Mouse (Mus musculus) stomach, embryonic 16.5 days (tissue): ENCODE measurements around the gene Drap1. TPM values are rescaled to one million over a fixed set of nuclear protein-coding genes. Genes with fewer than 3 reads are reported as not detected.
"Not testable (repeated sequence)": the region's sequence is repeated elsewhere in the genome, so short reads cannot be mapped to it uniquely, and the experiment has no call there.

Experiments used
- ATAC-seq: fragments of 200-750 bp; cut with Nextera tagmentation; 2 replicates; pipeline ENCODE4 v1.8.0; 2017; ENCODE audit warnings: moderate number of reproducible peaks, moderate TSS enrichment; ENCODE audit not compliant: insufficient read depth, low FRiP score
- H3K27ac ChIP-seq: fragments of 300-500 bp; sonication (generic); 2 replicates; pipeline ENCODE4 v1.5.1; 2014; ENCODE audit warnings: low read length
- H3K27me3 ChIP-seq: fragments of 300-500 bp; sonication (generic); 2 replicates; pipeline ENCODE4 v1.6.1; 2014; ENCODE audit warnings: low read length, control low read depth, mixed read lengths; ENCODE audit not compliant: control insufficient read depth, insufficient read depth
- H3K36me3 ChIP-seq: fragments of 300-500 bp; sonication (generic); 2 replicates; pipeline ENCODE4 v1.6.1; 2014; ENCODE audit warnings: low read length; ENCODE audit not compliant: control insufficient read depth, insufficient read depth
- H3K4me1 ChIP-seq: fragments of 300-500 bp; sonication (generic); 2 replicates; pipeline ENCODE4 v1.6.1; 2014; ENCODE audit warnings: low read length, control low read depth, mixed read lengths; ENCODE audit not compliant: control insufficient read depth, insufficient read depth
- H3K4me2 ChIP-seq: fragments of 300-500 bp; sonication (generic); 2 replicates; pipeline ENCODE4 v1.6.1; 2014; ENCODE audit warnings: low read depth, low read length, mixed read lengths
- H3K4me3 ChIP-seq: fragments of 300-500 bp; sonication (generic); replicated peaks from 2 replicates; pipeline ENCODE4 v1.5.1; 2014; ENCODE audit warnings: mild to moderate bottlenecking, low read length
- H3K9ac ChIP-seq: fragments of 300-500 bp; sonication (generic); 2 replicates; pipeline ENCODE4 v1.6.1; 2014; ENCODE audit warnings: low read length
- H3K9me3 ChIP-seq: fragments of 300-500 bp; sonication (generic); replicated peaks from 2 replicates; pipeline ENCODE4 v1.6.1; 2016; ENCODE audit warnings: low read length, control low read depth; ENCODE audit not compliant: control insufficient read depth
- WGBS: fragments of 180-500 bp; shearing (Covaris S2); extraction: QIAGEN DNeasy Blood & Tissue Kit; methylation state at CpG from one replicate; pipeline ENCODE4 v1.1.7; 2014; 5-methylcytosine and 5-hydroxymethylcytosine counted together
- polyA plus RNA-seq: library from polyadenylated mRNA; unstranded; fragments of >200 nt; fragmentation: Nextera tagmentation; extraction: Ambion mirVana; gene quantifications from 2 replicates; pipeline ENCODE4 v1.2.1, GENCODE M21; 2015

Drap1 gene
- polyA plus RNA-seq, 1 experiment from 2014 or later: 207 TPM

GRCm38 (mm10) chr19:5405924-5406323, 18.9 kb downstream of the Drap1 start:
- H3K9ac ChIP-seq: peak overlapping the region; percentile 52
- H3K4me3 ChIP-seq: peak overlapping the region; percentile 42
- no peak for ATAC-seq
- H3K36me3 ChIP-seq: no peaks in the 10 kb centered on the region
- WGBS: 16% methylated on average over 7 of the region's 7 CpGs
- peak overlapping the region; percentile 52; the same call in 1 of the 2 replicates for H3K27ac ChIP-seq
- no peaks in the 10 kb centered on the region for H3K4me1 ChIP-seq
- peak overlapping the region; percentile 58 for H3K4me2 ChIP-seq
- H3K27me3 ChIP-seq: no peaks in the 10 kb centered on the region
- no peaks in the 10 kb centered on the region for H3K9me3 ChIP-seq

- ATAC-seq: no peak
- 68% methylated on average over 8 of the region's 8 CpGs for WGBS
These were observed 22.5 kb downstream of the Drap1 start, which contains the start of gene Tsga10ip for GRCm38 (mm10) chr19:5402293-5402692. TSS of gene Tsga10ip (minus strand) at chr19:5402526.

GRCm38 (mm10) chr19:5401073-5401472, 23.7 kb downstream of the Drap1 start:
- not testable (repeated sequence) for H3K36me3 ChIP-seq, H3K9me3 ChIP-seq, ATAC-seq, H3K4me1 ChIP-seq, H3K4me3 ChIP-seq, H3K27ac ChIP-seq, H3K4me2 ChIP-seq, H3K9ac ChIP-seq, H3K27me3 ChIP-seq
- WGBS: 73% methylated on average over 4 of the region's 4 CpGs

More at GRCm38 (mm10) chr19:5402293-5402692, 22.5 kb downstream of the Drap1 start, which contains the start of gene Tsga10ip:
- Histone ChIP-seq H3K27me3 (no peaks in the 10 kb centered on the region), H3K9me3 (no peaks in the 10 kb centered on the region), H3K4me3 (no peak within 1 kb of the TSS), H3K4me2 (no peak within 1 kb of the TSS), H3K9ac (no peak within 1 kb of the TSS), H3K27ac (no peak within 1 kb of the TSS), H3K4me1 (no peaks in the 10 kb centered on the region), H3K36me3 (no peaks in the 10 kb centered on the region)

- ATAC-seq: no peak
- no peaks in the 10 kb centered on the region for H3K9me3 ChIP-seq
- H3K4me2 ChIP-seq: no peak overlapping the region
- no peak overlapping the region for H3K4me3 ChIP-seq
- 70% methylated on average over 4 of the region's 4 CpGs for WGBS
- H3K36me3 ChIP-seq: no peaks in the 10 kb centered on the region
- peaks cover 5% of the 10 kb centered on the region; the same call in 1 of the 2 replicates for H3K4me1 ChIP-seq
- H3K9ac ChIP-seq: no peak overlapping the region
- no peak overlapping the region for H3K27ac ChIP-seq
- H3K27me3 ChIP-seq: no peaks in the 10 kb centered on the region
These were observed 29.4 kb downstream of the Drap1 start for GRCm38 (mm10) chr19:5395371-5395770.

- 40% methylated on average over 10 of the region's 10 CpGs for WGBS
- Histone ChIP-seq H3K4me1 (peaks cover 16% of the 10 kb centered on the region; the same call in 1 of the 2 replicates), H3K4me2 (no peak overlapping the region), H3K9me3 (no peaks in the 10 kb centered on the region), H3K27ac (no peak overlapping the region; the same call in 1 of the 2 replicates), H3K9ac (no peak overlapping the region), H3K36me3 (no peaks in the 10 kb centered on the region), H3K4me3 (no peak overlapping the region), H3K27me3 (no peaks in the 10 kb centered on the region)
- ATAC-seq: no peak
These were observed 30.6 kb downstream of the Drap1 start for GRCm38 (mm10) chr19:5394168-5394567.

- Histone ChIP-seq H3K4me3 (no peak overlapping the region), H3K36me3 (no peaks in the 10 kb centered on the region), H3K9me3 (no peaks in the 10 kb centered on the region), H3K27ac (no peak overlapping the region), H3K27me3 (no peaks in the 10 kb centered on the region), H3K4me1 (peaks cover 16% of the 10 kb centered on the region; the same call in 1 of the 2 replicates), H3K4me2 (no peak overlapping the region), H3K9ac (no peak overlapping the region)
- 52% methylated on average over 4 of the region's 4 CpGs for WGBS
- ATAC-seq: no peak
These were observed 31.9 kb downstream of the Drap1 start for GRCm38 (mm10) chr19:5392892-5393291.

- no peaks in the 10 kb centered on the region for H3K27me3 ChIP-seq
- H3K4me2 ChIP-seq: peak overlapping the region; percentile 89
- ATAC-seq: no peak
- 46% methylated on average over 8 of the region's 8 CpGs for WGBS
- peaks cover 31% of the 10 kb centered on the region; the same call in 1 of the 2 replicates for H3K4me1 ChIP-seq
- no peaks in the 10 kb centered on the region for H3K36me3 ChIP-seq
- H3K27ac ChIP-seq: peak overlapping the region; percentile 89
- H3K9me3 ChIP-seq: no peaks in the 10 kb centered on the region
- H3K9ac ChIP-seq: peak overlapping the region; percentile 85; the same call in 1 of the 2 replicates
- peak overlapping the region; percentile 98 for H3K4me3 ChIP-seq
These were observed 34.4 kb downstream of the Drap1 start for GRCm38 (mm10) chr19:5390416-5390815.

- peak; percentile 21; the same call in 1 of the 2 replicates for ATAC-seq
- Histone ChIP-seq H3K4me1 (peaks cover 31% of the 10 kb centered on the region; the same call in 1 of the 2 replicates), H3K4me2 (peak overlapping the region; percentile 89), H3K9ac (peak overlapping the region; percentile 85), H3K27ac (peak overlapping the region; percentile 89), H3K4me3 (peak overlapping the region; percentile 98), H3K36me3 (peaks cover 1% of the 10 kb centered on the region; the same call in 1 of the 2 replicates), H3K27me3 (no peaks in the 10 kb centered on the region), H3K9me3 (no peaks in the 10 kb centered on the region)
- WGBS: 19% methylated on average over 12 of the region's 12 CpGs
These were observed 35.1 kb downstream of the Drap1 start for GRCm38 (mm10) chr19:5389647-5390046.

GRCm38 (mm10) chr19:5388588-5389242, 36.1 kb downstream of the Drap1 start, which contains the start of gene Sart1:
TSS of gene Sart1 (minus strand) at chr19:5388703.
- peak within 1 kb of the TSS; percentile 94 for H3K9ac ChIP-seq
- 2% methylated on average over 43 of the region's 43 CpGs for WGBS
- peak; percentile 97 for ATAC-seq
- peaks cover 11% of the 10 kb centered on the region for H3K36me3 ChIP-seq
- H3K9me3 ChIP-seq: no peaks in the 10 kb centered on the region
- peak within 1 kb of the TSS; percentile 89 for H3K4me2 ChIP-seq
- peak within 1 kb of the TSS; percentile 98 for H3K4me3 ChIP-seq
- no peaks in the 10 kb centered on the region for H3K27me3 ChIP-seq
- peak within 1 kb of the TSS; percentile 90 for H3K27ac ChIP-seq
- H3K4me1 ChIP-seq: peaks cover 31% of the 10 kb centered on the region; the same call in 1 of the 2 replicates
